Mouse (Mus musculus) heart, embryonic 16.5 days (tissue): ENCODE measurements around the gene Tdgf1. TPM values are rescaled to one million over a fixed set of nuclear protein-coding genes. Genes with fewer than 3 reads are reported as not detected.

Source experiments
- ATAC-seq: fragments of 200-750 bp; cut with Nextera tagmentation; replicated peaks from 2 replicates; pipeline ENCODE4 v1.8.0; 2017; ENCODE audit warnings: moderate number of reproducible peaks; ENCODE audit not compliant: insufficient read depth, low FRiP score; ENCODE audit errors: extremely low read depth
- H3K27ac ChIP-seq: fragments of 300-500 bp; sonication (generic); 2 replicates; pipeline ENCODE4 v1.5.1; 2014; ENCODE audit warnings: mild to moderate bottlenecking, low read length, control low read depth, moderate library complexity
- H3K27me3 ChIP-seq: fragments of 300-500 bp; sonication (generic); 2 replicates; pipeline ENCODE4 v1.6.1; 2014; ENCODE audit warnings: low read length, mixed read lengths; ENCODE audit not compliant: control insufficient read depth, insufficient read depth
- H3K36me3 ChIP-seq: fragments of 300-500 bp; sonication (generic); 2 replicates; pipeline ENCODE4 v1.6.1; 2014; ENCODE audit not compliant: control insufficient read depth, insufficient read depth
- H3K4me1 ChIP-seq: fragments of 300-500 bp; sonication (generic); 2 replicates; pipeline ENCODE4 v1.6.1; 2014; ENCODE audit warnings: low read length, mixed read lengths; ENCODE audit not compliant: control insufficient read depth, insufficient read depth
- H3K4me2 ChIP-seq: fragments of 300-500 bp; sonication (generic); 2 replicates; pipeline ENCODE4 v1.6.1; 2014; ENCODE audit warnings: low read depth, mild to moderate bottlenecking, control low read depth, low read length
- H3K4me3 ChIP-seq: fragments of 300-500 bp; sonication (generic); 2 replicates; pipeline ENCODE4 v1.5.1; 2014; ENCODE audit warnings: mild to moderate bottlenecking, control low read depth, low read length
- H3K9ac ChIP-seq: fragments of 300-500 bp; sonication (generic); 2 replicates; pipeline ENCODE4 v1.6.1; 2014; ENCODE audit warnings: low read length, control low read depth
- H3K9me3 ChIP-seq: fragments of 300-500 bp; sonication (generic); replicated peaks from 2 replicates; pipeline ENCODE4 v1.6.1; 2016; ENCODE audit warnings: low read length; ENCODE audit not compliant: control insufficient read depth
- WGBS: fragments of 180-500 bp; shearing (Covaris S2); extraction: QIAGEN DNeasy Blood & Tissue Kit; methylation state at CpG from one replicate; pipeline ENCODE4 v1.1.7; 2014; 5-methylcytosine and 5-hydroxymethylcytosine counted together
- polyA plus RNA-seq: library from polyadenylated mRNA; unstranded; fragments of >200 nt; fragmentation: Nextera tagmentation; extraction: Ambion mirVana; gene quantifications from 2 replicates; pipeline ENCODE4 v1.2.1, GENCODE M21; 2015

The Tdgf1 gene
- polyA plus RNA-seq, 1 experiment from 2014 or later, result not detected

- no peak overlapping the region for H3K9ac ChIP-seq
- no peaks in the 10 kb centered on the region for H3K27me3 ChIP-seq
- H3K9me3 ChIP-seq, result no peaks in the 10 kb centered on the region
- no peak overlapping the region for H3K4me3 ChIP-seq
- no peaks in the 10 kb centered on the region for H3K36me3 ChIP-seq
- no peak for ATAC-seq
- no peak overlapping the region for H3K27ac ChIP-seq
- no peaks in the 10 kb centered on the region for H3K4me1 ChIP-seq
- 81% methylated on average over 12 of the region's 12 CpGs for WGBS
- no peak overlapping the region for H3K4me2 ChIP-seq
These were observed 12.0 kb downstream of the Tdgf1 start for GRCm38 (mm10) chr9:110933850-110934437.

GRCm38 (mm10) chr9:110931573-110931972 is 14.4 kb downstream of the Tdgf1 start:
- H3K4me1 ChIP-seq, result no peaks in the 10 kb centered on the region
- H3K9ac ChIP-seq, result no peak overlapping the region
- no peak overlapping the region for H3K27ac ChIP-seq
- no peaks in the 10 kb centered on the region for H3K9me3 ChIP-seq
- H3K27me3 ChIP-seq, result no peaks in the 10 kb centered on the region
- no peak overlapping the region for H3K4me3 ChIP-seq
- H3K4me2 ChIP-seq, result no peak overlapping the region
- no peak for ATAC-seq
- 74% methylated on average over 6 of the region's 6 CpGs for WGBS
- no peaks in the 10 kb centered on the region for H3K36me3 ChIP-seq

GRCm38 (mm10) chr9:110922759-110923158 is 23.2 kb downstream of the Tdgf1 start:
- no peak overlapping the region for H3K9ac ChIP-seq
- H3K4me2 ChIP-seq, result no peak overlapping the region
- H3K4me3 ChIP-seq, result no peak overlapping the region
- no peaks in the 10 kb centered on the region for H3K36me3 ChIP-seq
- H3K27me3 ChIP-seq, result no peaks in the 10 kb centered on the region
- no peaks in the 10 kb centered on the region for H3K4me1 ChIP-seq
- no peak overlapping the region for H3K27ac ChIP-seq
- ATAC-seq, result no peak
- H3K9me3 ChIP-seq, result no peaks in the 10 kb centered on the region
- 10% methylated on average over 7 of the region's 7 CpGs for WGBS

- no peaks in the 10 kb centered on the region for H3K4me1 ChIP-seq
- WGBS, result 66% methylated on average over 15 of the region's 15 CpGs
- ATAC-seq, result no peak
- no peaks in the 10 kb centered on the region for H3K27me3 ChIP-seq
- no peak overlapping the region for H3K4me3 ChIP-seq
- H3K36me3 ChIP-seq, result no peaks in the 10 kb centered on the region
- no peak overlapping the region for H3K4me2 ChIP-seq
- no peak overlapping the region for H3K27ac ChIP-seq
- no peaks in the 10 kb centered on the region for H3K9me3 ChIP-seq
- no peak overlapping the region for H3K9ac ChIP-seq
These were observed 25.1 kb downstream of the Tdgf1 start for GRCm38 (mm10) chr9:110920665-110921419.

GRCm38 (mm10) chr9:110916786-110917185 is 29.2 kb downstream of the Tdgf1 start, which contains the start of gene Fam240a:
TSS of gene Fam240a (minus strand) at chr9:110916861.
- Histone ChIP-seq H3K27me3 (no peaks in the 10 kb centered on the region), H3K27ac (no peak within 1 kb of the TSS), H3K36me3 (no peaks in the 10 kb centered on the region), H3K9me3 (no peaks in the 10 kb centered on the region), H3K4me3 (no peak within 1 kb of the TSS), H3K9ac (no peak within 1 kb of the TSS), H3K4me1 (no peaks in the 10 kb centered on the region), H3K4me2 (no peak within 1 kb of the TSS)
- WGBS, result 78% methylated on average over 7 of the region's 7 CpGs
- no peak for ATAC-seq

GRCm38 (mm10) chr9:110915466-110915865 is 30.5 kb downstream of the Tdgf1 start:
- no peak for ATAC-seq
- no peaks in the 10 kb centered on the region for H3K4me1 ChIP-seq
- H3K4me2 ChIP-seq, result no peak overlapping the region
- H3K27ac ChIP-seq, result no peak overlapping the region
- no peaks in the 10 kb centered on the region for H3K36me3 ChIP-seq
- H3K4me3 ChIP-seq, result no peak overlapping the region
- H3K9ac ChIP-seq, result no peak overlapping the region
- H3K27me3 ChIP-seq, result no peaks in the 10 kb centered on the region
- H3K9me3 ChIP-seq, result no peaks in the 10 kb centered on the region
- 58% methylated on average over 8 of the region's 8 CpGs for WGBS

GRCm38 (mm10) chr9:110914631-110915236 is 31.2 kb downstream of the Tdgf1 start:
- H3K4me1 ChIP-seq, result no peaks in the 10 kb centered on the region
- no peak overlapping the region for H3K4me3 ChIP-seq
- H3K4me2 ChIP-seq, result no peak overlapping the region
- ATAC-seq, result no peak
- no peaks in the 10 kb centered on the region for H3K27me3 ChIP-seq
- H3K9ac ChIP-seq, result no peak overlapping the region
- no peaks in the 10 kb centered on the region for H3K36me3 ChIP-seq
- 40% methylated on average over 21 of the region's 21 CpGs for WGBS
- no peak overlapping the region for H3K27ac ChIP-seq
- H3K9me3 ChIP-seq, result no peaks in the 10 kb centered on the region

GRCm38 (mm10) chr9:110909371-110909967 is 36.5 kb downstream of the Tdgf1 start:
- no peak for ATAC-seq
- Histone ChIP-seq H3K27ac (no peak overlapping the region), H3K9ac (no peak overlapping the region), H3K9me3 (no peaks in the 10 kb centered on the region), H3K4me2 (no peak overlapping the region), H3K36me3 (no peaks in the 10 kb centered on the region), H3K27me3 (no peaks in the 10 kb centered on the region), H3K4me3 (no peak overlapping the region), H3K4me1 (no peaks in the 10 kb centered on the region)
- whole genome bisulfite sequencing, result 67% methylated on average over 6 of the region's 6 CpGs

- no peaks in the 10 kb centered on the region for H3K36me3 ChIP-seq
- H3K4me3 ChIP-seq, result no peak overlapping the region
- no peak overlapping the region for H3K9ac ChIP-seq
- H3K27me3 ChIP-seq, result no peaks in the 10 kb centered on the region
- H3K4me2 ChIP-seq, result no peak overlapping the region
- WGBS, result 89% methylated on average over 3 of the region's 3 CpGs
- no peaks in the 10 kb centered on the region for H3K9me3 ChIP-seq
- no peak for ATAC-seq
- H3K27ac ChIP-seq, result no peak overlapping the region
- no peaks in the 10 kb centered on the region for H3K4me1 ChIP-seq
These were observed 37.3 kb downstream of the Tdgf1 start for GRCm38 (mm10) chr9:110908631-110909016.
